Mouse (Mus musculus) liver, adult 2 months (tissue): ENCODE measurements around the gene Cwh43. TPM values are rescaled to one million over a fixed set of nuclear protein-coding genes. Genes with fewer than 3 reads are reported as not detected.

ENCODE experiments used
- DNase-seq: peaks from one replicate; pipeline ENCODE4 v3.0.0-alpha.2; 2011; ENCODE audit warnings: low read depth, low spot score; ENCODE audit errors: extremely low read depth
- H3K27ac ChIP-seq: fragments of 200-500 bp; replicated peaks from 2 replicates; pipeline ENCODE4 v1.5.1; 2012; ENCODE audit warnings: low read depth, mild to moderate bottlenecking, control low read depth, inconsistent platforms, low read length; ENCODE audit not compliant: insufficient read depth
- H3K27me3 ChIP-seq: fragments of 200-500 bp; 2 replicates; pipeline ENCODE4 v1.6.1; 2012; ENCODE audit warnings: mild to moderate bottlenecking, moderate library complexity, low read length, inconsistent platforms; ENCODE audit not compliant: control insufficient read depth, insufficient read depth
- H3K36me3 ChIP-seq: fragments of 200-500 bp; 2 replicates; pipeline ENCODE4 v1.6.1; 2012; ENCODE audit warnings: low read length, inconsistent platforms; ENCODE audit not compliant: control insufficient read depth, insufficient read depth
- H3K4me1 ChIP-seq: fragments of 200-500 bp; 2 replicates; pipeline ENCODE4 v1.6.1; 2011; ENCODE audit warnings: low read length; ENCODE audit not compliant: control insufficient read depth, insufficient read depth
- H3K4me3 ChIP-seq: fragments of 200-500 bp; 2 replicates; pipeline ENCODE4 v1.5.1; 2011; ENCODE audit warnings: low read depth, mild to moderate bottlenecking, control low read depth, low read length, moderate library complexity; ENCODE audit not compliant: insufficient read depth
- H3K79me2 ChIP-seq: fragments of 200-500 bp; 2 replicates; pipeline ENCODE4 v1.6.1; 2012; ENCODE audit warnings: inconsistent platforms, mild to moderate bottlenecking, low read length, moderate library complexity; ENCODE audit not compliant: control insufficient read depth, insufficient read depth
- H3K9ac ChIP-seq: fragments of 200-500 bp; 2 replicates; pipeline ENCODE4 v1.6.1; 2012; ENCODE audit warnings: low read depth, mild to moderate bottlenecking, control low read depth, inconsistent platforms, low read length
- CTCF ChIP-seq: fragments of 200-500 bp; IDR thresholded peaks from 2 replicates; pipeline ENCODE4 v1.5.1; 2011; ENCODE audit warnings: low read depth, low read length, control low read depth
- POLR2A ChIP-seq: fragments of 200-500 bp; IDR thresholded peaks from 2 replicates; pipeline ENCODE4 v1.6.1; 2011; ENCODE audit warnings: low read length, control low read depth; ENCODE audit not compliant: insufficient read depth; ENCODE audit errors: extremely low read depth
- WGBS: fragments of 180-500 bp; shearing (Covaris S2); methylation state at CpG from one replicate; pipeline ENCODE4 v1.1.7; 2018; 5-methylcytosine and 5-hydroxymethylcytosine counted together
- polyA plus RNA-seq: library from polyadenylated mRNA; depleted of rRNA; stranded (reverse); fragments of >200 nt; gene quantifications from 2 replicates; pipeline ENCODE4 v1.2.3, GENCODE M21; 2012
- total RNA-seq: library from RNA; depleted of rRNA; stranded (reverse); fragments of >200 nt; gene quantifications from 2 replicates; pipeline ENCODE4 v1.2.3, GENCODE M21; 2014

The Cwh43 gene
- total and polyA plus RNA-seq, 2 experiments: not detected

DNA sequence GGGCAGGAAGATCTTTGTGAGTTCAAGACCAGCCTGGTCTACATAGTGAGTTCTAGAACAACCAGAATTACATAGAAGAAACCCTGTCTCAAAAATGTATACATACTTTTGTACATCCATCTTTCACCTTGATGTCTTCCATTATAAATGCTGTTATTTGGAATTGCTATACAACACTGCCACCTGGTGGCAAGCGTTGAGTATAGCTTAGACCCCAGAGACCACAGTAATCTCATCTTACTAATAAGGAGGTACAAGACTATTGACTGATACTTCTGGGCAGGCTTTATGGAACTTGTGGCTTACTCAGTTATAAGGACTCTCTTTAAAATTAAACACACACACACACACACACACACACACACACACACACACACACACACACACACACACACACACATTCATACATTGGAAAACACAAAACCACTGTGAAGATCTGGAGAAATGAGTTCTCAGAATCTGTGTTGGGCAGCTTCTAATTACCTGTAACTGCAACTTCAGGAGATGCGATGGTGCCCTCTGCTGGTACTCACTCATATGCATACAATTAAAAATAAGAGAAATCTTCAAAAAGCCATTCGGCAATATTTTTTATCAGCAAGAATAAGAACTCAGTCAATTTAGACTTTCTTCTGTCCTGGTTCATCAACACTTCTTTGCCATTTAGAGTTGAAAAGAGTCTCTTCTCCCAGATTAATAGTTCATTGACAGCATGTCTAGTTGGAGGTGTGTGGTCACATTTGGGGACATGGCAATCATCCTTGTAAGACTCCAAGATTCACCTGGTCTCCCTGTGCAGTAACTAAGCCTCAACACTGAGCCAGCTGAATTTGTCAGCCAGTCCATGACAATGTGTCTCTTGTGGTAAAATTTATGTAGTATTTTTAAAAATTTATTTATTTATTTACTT is 22.9 kb upstream of the Cwh43 start:
- Histone ChIP-seq H3K36me3 (no peaks in the 10 kb centered on the region), H3K27me3 (no peaks in the 10 kb centered on the region), H3K4me3 (no peak overlapping the region), H3K79me2 (no peaks in the 10 kb centered on the region), H3K9ac (no peak overlapping the region), H3K27ac (no peak overlapping the region), H3K4me1 (peaks cover 12% of the 10 kb centered on the region)
- DNase-seq: peak; percentile 57
- TF ChIP-seq CTCF (peak; percentile 3; the same call in 1 of the 2 replicates), POLR2A (no peak)
- WGBS: 15% methylated on average over 3 of the region's 3 CpGs

DNA sequence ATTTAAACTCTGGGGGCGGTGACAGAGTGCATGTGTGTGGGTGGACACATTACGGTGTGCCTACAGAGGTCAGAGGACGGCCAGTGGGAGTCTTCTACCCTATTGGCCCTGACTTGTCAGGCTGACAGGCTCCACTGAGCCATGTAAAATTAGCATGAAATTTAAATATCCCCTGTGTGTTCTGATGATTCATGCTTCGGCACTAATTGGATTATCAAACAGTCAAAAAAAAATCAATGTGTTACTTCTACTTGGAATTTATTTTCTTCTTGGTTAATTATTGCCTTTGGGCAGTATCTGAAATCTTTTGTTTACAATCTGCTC is 22.3 kb upstream of the Cwh43 start:
- TF ChIP-seq POLR2A (no peak), CTCF (no peak)
- no peaks in the 10 kb centered on the region for H3K27me3 ChIP-seq
- H3K9ac ChIP-seq: no peak overlapping the region
- H3K27ac ChIP-seq: no peak overlapping the region
- WGBS: 21% methylated on average over 4 of the region's 4 CpGs
- DNase-seq: peak; percentile 57
- no peaks in the 10 kb centered on the region for H3K36me3 ChIP-seq
- H3K4me3 ChIP-seq: no peak overlapping the region
- H3K4me1 ChIP-seq: peaks cover 12% of the 10 kb centered on the region
- no peaks in the 10 kb centered on the region for H3K79me2 ChIP-seq

DNA sequence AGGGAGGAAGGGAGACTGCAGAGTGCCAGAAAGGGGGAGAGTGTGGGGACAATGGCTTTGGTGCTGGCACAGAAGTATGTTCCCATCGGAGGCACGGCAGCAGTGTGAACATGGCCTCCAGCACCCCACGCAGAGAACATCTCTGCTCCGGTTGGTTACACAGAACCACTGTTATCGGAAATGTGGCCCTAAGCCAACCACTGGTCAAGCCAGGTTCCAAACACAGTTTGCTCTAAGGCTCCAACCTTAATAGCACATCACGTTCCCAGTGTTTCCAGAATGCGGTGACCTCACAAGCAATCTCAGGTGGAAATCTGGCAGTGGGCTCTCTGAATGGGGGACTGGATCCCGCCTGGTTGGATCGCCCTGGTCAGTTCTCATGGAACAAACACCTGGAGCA is 12.8 kb upstream of the Cwh43 start:
- H3K79me2 ChIP-seq: no peaks in the 10 kb centered on the region
- no peaks in the 10 kb centered on the region for H3K27me3 ChIP-seq
- WGBS: 87% methylated on average over 9 of the region's 9 CpGs
- H3K4me3 ChIP-seq: no peak overlapping the region
- H3K27ac ChIP-seq: no peak overlapping the region
- DNase-seq: no peak
- no peaks in the 10 kb centered on the region for H3K4me1 ChIP-seq
- no peaks in the 10 kb centered on the region for H3K36me3 ChIP-seq
- TF ChIP-seq POLR2A (no peak), CTCF (no peak)
- H3K9ac ChIP-seq: no peak overlapping the region

DNA sequence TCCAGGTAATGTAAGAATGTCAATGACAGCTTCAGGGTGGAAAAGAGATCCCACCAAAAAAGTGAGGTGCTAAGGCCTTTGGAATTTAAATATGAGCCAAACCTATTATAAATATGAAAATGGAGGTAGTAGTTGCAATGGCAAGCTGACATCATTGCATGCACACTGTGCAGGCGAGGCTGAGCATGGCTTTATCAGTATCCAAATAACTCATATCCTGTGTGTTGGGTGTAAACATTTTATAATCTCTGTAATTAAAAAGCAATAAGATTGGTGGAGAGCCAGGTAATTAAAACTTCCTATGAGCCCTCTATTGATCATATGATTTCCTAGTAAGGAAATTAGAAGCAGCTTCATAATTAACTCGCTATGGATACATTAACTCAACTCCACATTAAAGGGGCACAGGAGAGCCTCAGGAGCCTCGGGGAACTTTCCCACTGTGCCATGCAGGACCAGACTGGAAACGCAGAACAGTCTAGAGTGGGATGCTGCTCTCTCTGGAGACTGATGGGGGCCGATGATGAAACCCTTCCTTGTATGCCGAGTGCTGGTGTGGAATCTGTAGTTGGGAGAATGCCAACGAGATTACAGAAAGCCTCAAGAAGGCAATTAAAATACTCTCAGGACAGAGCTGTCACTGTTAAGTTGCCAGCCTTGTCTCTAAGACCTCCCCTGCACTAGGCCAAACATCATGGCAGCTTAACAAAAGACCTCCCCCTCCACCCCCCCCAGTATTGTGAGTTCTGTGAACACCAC is 5.9 kb upstream of the Cwh43 start:
- DNase-seq: no peak
- H3K27me3 ChIP-seq: no peaks in the 10 kb centered on the region
- no peaks in the 10 kb centered on the region for H3K79me2 ChIP-seq
- H3K4me3 ChIP-seq: no peak overlapping the region
- H3K9ac ChIP-seq: no peak overlapping the region
- 60% methylated on average over 7 of the region's 7 CpGs for WGBS
- no peaks in the 10 kb centered on the region for H3K4me1 ChIP-seq
- TF ChIP-seq CTCF (no peak), POLR2A (no peak)
- no peaks in the 10 kb centered on the region for H3K36me3 ChIP-seq
- H3K27ac ChIP-seq: no peak overlapping the region

DNA sequence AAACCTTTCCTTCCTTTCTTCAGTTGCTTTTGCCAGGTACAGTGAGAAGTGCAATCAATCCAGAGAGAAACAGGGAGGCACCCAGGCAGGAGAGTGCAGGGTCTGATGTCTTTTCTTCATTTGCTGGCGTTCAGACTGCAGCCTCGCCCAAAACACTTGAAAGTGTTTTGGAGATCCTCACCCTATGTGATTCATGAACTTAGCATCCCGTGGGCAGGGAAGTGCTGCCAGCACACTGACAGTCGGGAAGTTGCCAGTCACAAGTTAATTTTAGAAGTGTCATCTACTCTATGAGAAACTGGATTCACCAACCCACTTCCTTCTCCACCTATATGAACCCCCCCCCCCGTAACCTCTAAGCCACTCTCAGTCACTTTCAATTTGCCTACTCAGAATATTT is 4.5 kb upstream of the Cwh43 start:
- Histone ChIP-seq H3K27ac (no peak overlapping the region), H3K9ac (no peak overlapping the region), H3K4me3 (no peak overlapping the region), H3K79me2 (no peaks in the 10 kb centered on the region), H3K36me3 (no peaks in the 10 kb centered on the region), H3K4me1 (no peaks in the 10 kb centered on the region), H3K27me3 (peaks cover 7% of the 10 kb centered on the region)
- TF ChIP-seq POLR2A (no peak), CTCF (no peak)
- WGBS: 73% methylated on average over 5 of the region's 5 CpGs
- DNase-seq: no peak
